Mouse (Mus musculus): Measurements from ENCODE around the gene Crybg3. TPM values are rescaled to one million over a fixed set of nuclear protein-coding genes. Genes with fewer than 3 reads are reported as not detected.

Crybg3 gene
- polyA plus RNA-seq, 1 experiment: 4.7 TPM

- WGBS: 73% methylated on average over 6 of the region's 6 CpGs
These were observed 10.0 kb downstream of the Crybg3 start for GRCm38 (mm10) chr16:59590790-59591189.

GRCm38 (mm10) chr16:59588351-59589025 lies 12.3 kb downstream of the Crybg3 start:
- H3K4me3 ChIP-seq (ENCODE audit: insufficient read depth, low read depth, low read length): no peak overlapping the region
- WGBS: 90% methylated on average over 13 of the region's 13 CpGs
- no peaks in the 10 kb centered on the region for H3K36me3 ChIP-seq (ENCODE audit: control insufficient read depth, insufficient read depth, low read length)
- no peak for DNase-seq
- TF ChIP-seq POLR2A (IDR thresholded peaks at IDR 0.05; ENCODE audit: low read depth, low read length): no peak
- TF ChIP-seq CTCF (conservative IDR thresholded peaks at IDR 0.05; ENCODE audit: insufficient read depth, insufficient read length, low read depth, low read length): no peak
- H3K27me3 ChIP-seq (replicated peaks; ENCODE audit: control insufficient read depth, insufficient read depth, low read length): no peaks in the 10 kb centered on the region
- 0 out of 2 replicates have a peak, but pooled peaks cover 8% of the 10 kb centered on the region for H3K4me1 ChIP-seq (ENCODE audit: control insufficient read depth, insufficient read depth, low read length)
- H3K27ac ChIP-seq (ENCODE audit: insufficient read depth, low read depth, low read length): no peak overlapping the region

More at GRCm38 (mm10) chr16:59590790-59591189, 10.0 kb downstream of the Crybg3 start:
- Histone ChIP-seq H3K36me3 (ENCODE audit: control insufficient read depth, insufficient read depth, low read length) (no peaks in the 10 kb centered on the region), H3K4me3 (ENCODE audit: insufficient read depth, low read depth, low read length) (no peak overlapping the region), H3K4me1 (ENCODE audit: control insufficient read depth, insufficient read depth, low read length) (0 out of 2 replicates have a peak, but pooled peaks cover 10% of the 10 kb centered on the region), H3K27me3 (replicated peaks; ENCODE audit: control insufficient read depth, insufficient read depth, low read length) (no peaks in the 10 kb centered on the region), H3K27ac (ENCODE audit: insufficient read depth, low read depth, low read length) (no peak overlapping the region)
- TF ChIP-seq POLR2A (IDR thresholded peaks at IDR 0.05; ENCODE audit: low read depth, low read length) (no peak), CTCF (conservative IDR thresholded peaks at IDR 0.05; ENCODE audit: insufficient read depth, insufficient read length, low read depth, low read length) (no peak)
- DNase-seq: no peak

- Histone ChIP-seq H3K4me1 (ENCODE audit: control insufficient read depth, insufficient read depth, low read length) (0 out of 2 replicates have a peak, but pooled peaks cover 8% of the 10 kb centered on the region), H3K4me3 (ENCODE audit: insufficient read depth, low read depth, low read length) (no peak overlapping the region), H3K27me3 (replicated peaks; ENCODE audit: control insufficient read depth, insufficient read depth, low read length) (no peaks in the 10 kb centered on the region), H3K27ac (ENCODE audit: insufficient read depth, low read depth, low read length) (no peak overlapping the region), H3K36me3 (ENCODE audit: control insufficient read depth, insufficient read depth, low read length) (no peaks in the 10 kb centered on the region)
- WGBS: 78% methylated on average over 10 of the region's 10 CpGs
- DNase-seq: no peak
- TF ChIP-seq CTCF (conservative IDR thresholded peaks at IDR 0.05; ENCODE audit: insufficient read depth, insufficient read length, low read depth, low read length): no peak
- TF ChIP-seq POLR2A (IDR thresholded peaks at IDR 0.05; ENCODE audit: low read depth, low read length): no peak
These were observed 13.0 kb downstream of the Crybg3 start for GRCm38 (mm10) chr16:59587816-59588215.

- H3K4me3 ChIP-seq (ENCODE audit: insufficient read depth, low read depth, low read length): no peak overlapping the region
- H3K4me1 ChIP-seq (ENCODE audit: control insufficient read depth, insufficient read depth, low read length): 0 out of 2 replicates have a peak, but pooled peaks cover 8% of the 10 kb centered on the region
- H3K27me3 ChIP-seq (replicated peaks; ENCODE audit: control insufficient read depth, insufficient read depth, low read length): no peaks in the 10 kb centered on the region
- H3K27ac ChIP-seq (ENCODE audit: insufficient read depth, low read depth, low read length): no peak overlapping the region
- no peak for DNase-seq
- H3K36me3 ChIP-seq (ENCODE audit: control insufficient read depth, insufficient read depth, low read length): no peaks in the 10 kb centered on the region
- WGBS: 90% methylated on average over 8 of the region's 8 CpGs
- TF ChIP-seq CTCF (conservative IDR thresholded peaks at IDR 0.05; ENCODE audit: insufficient read depth, insufficient read length, low read depth, low read length) (no peak), POLR2A (IDR thresholded peaks at IDR 0.05; ENCODE audit: low read depth, low read length) (no peak)
These were observed 13.9 kb downstream of the Crybg3 start for GRCm38 (mm10) chr16:59586911-59587310.

GRCm38 (mm10) chr16:59586276-59586675 lies 14.5 kb downstream of the Crybg3 start:
- no peaks in the 10 kb centered on the region for H3K36me3 ChIP-seq (ENCODE audit: control insufficient read depth, insufficient read depth, low read length)
- peak; percentile 57 for DNase-seq
- 17% methylated on average over 6 of the region's 6 CpGs for WGBS
- H3K4me3 ChIP-seq (ENCODE audit: insufficient read depth, low read depth, low read length): no peak overlapping the region
- no peak overlapping the region for H3K27ac ChIP-seq (ENCODE audit: insufficient read depth, low read depth, low read length)
- H3K4me1 ChIP-seq (ENCODE audit: control insufficient read depth, insufficient read depth, low read length): 0 out of 2 replicates have a peak, but pooled peaks cover 8% of the 10 kb centered on the region
- TF ChIP-seq POLR2A (IDR thresholded peaks at IDR 0.05; ENCODE audit: low read depth, low read length) (no peak), CTCF (conservative IDR thresholded peaks at IDR 0.05; ENCODE audit: insufficient read depth, insufficient read length, low read depth, low read length) (no peak)
- no peaks in the 10 kb centered on the region for H3K27me3 ChIP-seq (replicated peaks; ENCODE audit: control insufficient read depth, insufficient read depth, low read length)

- no peak for DNase-seq
- no peaks in the 10 kb centered on the region for H3K27me3 ChIP-seq (replicated peaks; ENCODE audit: control insufficient read depth, insufficient read depth, low read length)
- no peak overlapping the region for H3K27ac ChIP-seq (ENCODE audit: insufficient read depth, low read depth, low read length)
- H3K4me1 ChIP-seq (ENCODE audit: control insufficient read depth, insufficient read depth, low read length): 0 out of 2 replicates have a peak, but pooled peaks cover 8% of the 10 kb centered on the region
- whole genome bisulfite sequencing: 82% methylated on average over 4 of the region's 4 CpGs
- H3K4me3 ChIP-seq (ENCODE audit: insufficient read depth, low read depth, low read length): no peak overlapping the region
- no peak for TF ChIP-seq POLR2A (IDR thresholded peaks at IDR 0.05; ENCODE audit: low read depth, low read length)
- no peak for TF ChIP-seq CTCF (conservative IDR thresholded peaks at IDR 0.05; ENCODE audit: insufficient read depth, insufficient read length, low read depth, low read length)
- H3K36me3 ChIP-seq (ENCODE audit: control insufficient read depth, insufficient read depth, low read length): no peaks in the 10 kb centered on the region
These were observed 15.0 kb downstream of the Crybg3 start for GRCm38 (mm10) chr16:59585706-59586244.

- Histone ChIP-seq H3K36me3 (ENCODE audit: control insufficient read depth, insufficient read depth, low read length) (no peaks in the 10 kb centered on the region), H3K27ac (ENCODE audit: insufficient read depth, low read depth, low read length) (no peak overlapping the region), H3K27me3 (replicated peaks; ENCODE audit: control insufficient read depth, insufficient read depth, low read length) (no peaks in the 10 kb centered on the region), H3K4me3 (ENCODE audit: insufficient read depth, low read depth, low read length) (no peak overlapping the region), H3K4me1 (ENCODE audit: control insufficient read depth, insufficient read depth, low read length) (0 out of 2 replicates have a peak, but pooled peaks cover 8% of the 10 kb centered on the region)
- WGBS: 90% methylated on average over 5 of the region's 5 CpGs
- TF ChIP-seq CTCF (conservative IDR thresholded peaks at IDR 0.05; ENCODE audit: insufficient read depth, insufficient read length, low read depth, low read length): no peak
- no peak for TF ChIP-seq POLR2A (IDR thresholded peaks at IDR 0.05; ENCODE audit: low read depth, low read length)
- DNase-seq: no peak
These were observed 17.3 kb downstream of the Crybg3 start for GRCm38 (mm10) chr16:59583515-59583914.

All from kidney, adult 2 months (tissue).